Mouse (Mus musculus): ENCODE data around the gene Syn3. TPM values are rescaled to one million over a fixed set of nuclear protein-coding genes. Genes with fewer than 3 reads are reported as not detected.
"Not testable (repeated sequence)": the region's sequence is repeated elsewhere in the genome, so short reads cannot be mapped to it uniquely, and the experiment has no call there.

Syn3 gene
- polyA plus RNA-seq, 2 experiments, result 1.9 to 2.0 TPM

GRCm38 (mm10) chr10:86385656-86386055 lies 113.0 kb downstream of the Syn3 start:
- H3K4me1 ChIP-seq (ENCODE audit: control insufficient read depth, insufficient read depth, low read length), result no peaks in the 10 kb centered on the region
- no peak for TF ChIP-seq POLR2A (IDR thresholded peaks at IDR 0.05; ENCODE audit: borderline replicate concordance, extremely low read depth, insufficient read depth, insufficient read length)

GRCm38 (mm10) chr10:86384655-86385054 lies 114.0 kb downstream of the Syn3 start:
- Histone ChIP-seq H3K4me1 (ENCODE audit: control insufficient read depth, insufficient read depth, low read length) (no peaks in the 10 kb centered on the region), H3K36me3 (ENCODE audit: control insufficient read depth, insufficient read depth, low read length) (no peaks in the 10 kb centered on the region), H3K9ac (ENCODE audit: low read depth, low read length, severe bottlenecking) (no peak overlapping the region), H3K27ac (replicated peaks; ENCODE audit: low read depth, low read length) (no peak overlapping the region), H3K4me2 (replicated peaks; ENCODE audit: low read depth, low read length, severe bottlenecking) (no peak overlapping the region), H3K27me3 (ENCODE audit: control insufficient read depth, insufficient read depth, low read length) (no peaks in the 10 kb centered on the region), H3K9me3 (ENCODE audit: control insufficient read depth, low read length) (no peaks in the 10 kb centered on the region), H3K4me3 (replicated peaks; ENCODE audit: low read length) (no peak overlapping the region)
- no peak for TF ChIP-seq POLR2A (IDR thresholded peaks at IDR 0.05; ENCODE audit: borderline replicate concordance, extremely low read depth, insufficient read depth, insufficient read length)
- ATAC-seq (ENCODE audit: low FRiP score, low read depth) (no peak), DNase-seq (ENCODE audit: low spot score) (no peak)
- 92% methylated on average over 2 of the region's 2 CpGs for WGBS

More at GRCm38 (mm10) chr10:86385656-86386055, 113.0 kb downstream of the Syn3 start:
- Histone ChIP-seq H3K27me3 (ENCODE audit: control insufficient read depth, insufficient read depth, low read length) (no peaks in the 10 kb centered on the region), H3K4me3 (replicated peaks; ENCODE audit: low read length) (no peak overlapping the region), H3K27ac (replicated peaks; ENCODE audit: low read depth, low read length) (no peak overlapping the region), H3K9ac (ENCODE audit: low read depth, low read length, severe bottlenecking) (no peak overlapping the region), H3K9me3 (ENCODE audit: control insufficient read depth, low read length) (no peaks in the 10 kb centered on the region), H3K36me3 (ENCODE audit: control insufficient read depth, insufficient read depth, low read length) (no peaks in the 10 kb centered on the region), H3K4me2 (replicated peaks; ENCODE audit: low read depth, low read length, severe bottlenecking) (no peak overlapping the region)
- DNase-seq (ENCODE audit: low spot score) (no peak), ATAC-seq (ENCODE audit: low FRiP score, low read depth) (no peak)
- WGBS, result 56% methylated on average over 4 of the region's 4 CpGs

- Histone ChIP-seq H3K27me3 (ENCODE audit: control insufficient read depth, insufficient read depth, low read length) (no peaks in the 10 kb centered on the region), H3K36me3 (ENCODE audit: control insufficient read depth, insufficient read depth, low read length) (no peaks in the 10 kb centered on the region), H3K9me3 (ENCODE audit: control insufficient read depth, low read length) (no peaks in the 10 kb centered on the region), H3K4me2 (replicated peaks; ENCODE audit: low read depth, low read length, severe bottlenecking) (no peak overlapping the region), H3K4me3 (replicated peaks; ENCODE audit: low read length) (no peak overlapping the region), H3K4me1 (ENCODE audit: control insufficient read depth, insufficient read depth, low read length) (no peaks in the 10 kb centered on the region), H3K9ac (ENCODE audit: low read depth, low read length, severe bottlenecking) (no peak overlapping the region), H3K27ac (replicated peaks; ENCODE audit: low read depth, low read length) (no peak overlapping the region)
- DNase-seq (ENCODE audit: low spot score), result no peak
- TF ChIP-seq POLR2A (IDR thresholded peaks at IDR 0.05; ENCODE audit: borderline replicate concordance, extremely low read depth, insufficient read depth, insufficient read length), result no peak
- WGBS, result 19% methylated on average over 2 of the region's 2 CpGs
- no peak for ATAC-seq (ENCODE audit: low FRiP score, low read depth)
Measured at GRCm38 (mm10) chr10:86381922-86382260, 116.8 kb downstream of the Syn3 start.

- no peaks in the 10 kb centered on the region for H3K27me3 ChIP-seq (ENCODE audit: control insufficient read depth, insufficient read depth, low read length)
- TF ChIP-seq POLR2A (IDR thresholded peaks at IDR 0.05; ENCODE audit: borderline replicate concordance, extremely low read depth, insufficient read depth, insufficient read length), result no peak
- H3K4me1 ChIP-seq (ENCODE audit: control insufficient read depth, insufficient read depth, low read length), result 0 out of 2 replicates have a peak, but pooled peaks cover 4% of the 10 kb centered on the region
- 48% methylated on average over 9 of the region's 9 CpGs for WGBS
- H3K9me3 ChIP-seq (ENCODE audit: control insufficient read depth, low read length), result no peaks in the 10 kb centered on the region
- H3K4me3 ChIP-seq (replicated peaks; ENCODE audit: low read length), result no peak overlapping the region
- no peak overlapping the region for H3K4me2 ChIP-seq (replicated peaks; ENCODE audit: low read depth, low read length, severe bottlenecking)
- no peak overlapping the region for H3K9ac ChIP-seq (ENCODE audit: low read depth, low read length, severe bottlenecking)
- DNase-seq (ENCODE audit: low spot score) (no peak), ATAC-seq (ENCODE audit: low FRiP score, low read depth) (no peak)
- no peaks in the 10 kb centered on the region for H3K36me3 ChIP-seq (ENCODE audit: control insufficient read depth, insufficient read depth, low read length)
- no peak overlapping the region for H3K27ac ChIP-seq (replicated peaks; ENCODE audit: low read depth, low read length)
Measured at GRCm38 (mm10) chr10:86381150-86381921, 117.4 kb downstream of the Syn3 start.

- Histone ChIP-seq H3K4me1 (ENCODE audit: control insufficient read depth, insufficient read depth, low read length) (0 out of 2 replicates have a peak, but pooled peaks cover 4% of the 10 kb centered on the region), H3K27me3 (ENCODE audit: control insufficient read depth, insufficient read depth, low read length) (no peaks in the 10 kb centered on the region), H3K36me3 (ENCODE audit: control insufficient read depth, insufficient read depth, low read length) (no peaks in the 10 kb centered on the region), H3K4me3 (replicated peaks; ENCODE audit: low read length) (no peak overlapping the region), H3K9ac (ENCODE audit: low read depth, low read length, severe bottlenecking) (no peak overlapping the region), H3K9me3 (ENCODE audit: control insufficient read depth, low read length) (no peaks in the 10 kb centered on the region), H3K27ac (replicated peaks; ENCODE audit: low read depth, low read length) (no peak overlapping the region), H3K4me2 (replicated peaks; ENCODE audit: low read depth, low read length, severe bottlenecking) (no peak overlapping the region)
- WGBS, result 27% methylated on average over 2 of the region's 2 CpGs
- no peak for TF ChIP-seq POLR2A (IDR thresholded peaks at IDR 0.05; ENCODE audit: borderline replicate concordance, extremely low read depth, insufficient read depth, insufficient read length)
- ATAC-seq (ENCODE audit: low FRiP score, low read depth) (no peak), DNase-seq (ENCODE audit: low spot score) (no peak)
Measured at GRCm38 (mm10) chr10:86380626-86381025, 118.1 kb downstream of the Syn3 start.

- not testable (repeated sequence) for H3K4me1 ChIP-seq (ENCODE audit: control insufficient read depth, insufficient read depth, low read length); ATAC-seq (ENCODE audit: low FRiP score, low read depth); H3K4me3 ChIP-seq (replicated peaks; ENCODE audit: low read length); H3K9me3 ChIP-seq (ENCODE audit: control insufficient read depth, low read length); H3K27ac ChIP-seq (replicated peaks; ENCODE audit: low read depth, low read length); H3K4me2 ChIP-seq (replicated peaks; ENCODE audit: low read depth, low read length, severe bottlenecking); H3K36me3 ChIP-seq (ENCODE audit: control insufficient read depth, insufficient read depth, low read length); DNase-seq (ENCODE audit: low spot score); H3K27me3 ChIP-seq (ENCODE audit: control insufficient read depth, insufficient read depth, low read length); H3K9ac ChIP-seq (ENCODE audit: low read depth, low read length, severe bottlenecking)
- WGBS, result 77% methylated on average over 2 of the region's 2 CpGs
Measured at GRCm38 (mm10) chr10:86378803-86379202, 119.9 kb downstream of the Syn3 start.
